Mouse (Mus musculus): ENCODE data around the gene Tas2r120. TPM values are rescaled to one million over a fixed set of nuclear protein-coding genes. Genes with fewer than 3 reads are reported as not detected.
"Not testable (repeated sequence)": the region's sequence is repeated elsewhere in the genome, so short reads cannot be mapped to it uniquely, and the experiment has no call there.

Gene Tas2r120
- total RNA-seq (2021): not detected
- long read RNA-seq, experiment 1: 0 reads
- long read RNA-seq, experiment 2: 0 reads

DNA sequence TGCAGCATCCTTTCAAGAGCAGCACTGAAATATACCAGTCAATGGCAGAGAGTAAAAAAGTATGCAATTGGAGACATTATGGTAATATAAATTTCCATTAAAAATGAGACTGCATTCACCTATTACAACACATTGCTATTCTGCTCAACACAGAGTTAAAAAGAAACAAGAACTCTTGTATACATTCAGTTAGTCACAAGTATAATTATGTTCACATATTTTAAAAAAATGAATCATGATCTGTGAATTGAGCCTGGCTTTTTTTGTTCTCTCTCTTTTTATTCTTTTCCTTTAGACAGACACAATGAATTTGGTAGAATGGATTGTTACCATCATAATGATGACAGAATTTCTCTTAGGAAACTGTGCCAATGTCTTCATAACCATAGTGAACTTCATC is at the start of gene Tas2r120:
Gene Tas2r120 (plus strand): TSS at position 301 of the 400 bp plus-strand sequence.
- DNase-seq: no peak

DNA sequence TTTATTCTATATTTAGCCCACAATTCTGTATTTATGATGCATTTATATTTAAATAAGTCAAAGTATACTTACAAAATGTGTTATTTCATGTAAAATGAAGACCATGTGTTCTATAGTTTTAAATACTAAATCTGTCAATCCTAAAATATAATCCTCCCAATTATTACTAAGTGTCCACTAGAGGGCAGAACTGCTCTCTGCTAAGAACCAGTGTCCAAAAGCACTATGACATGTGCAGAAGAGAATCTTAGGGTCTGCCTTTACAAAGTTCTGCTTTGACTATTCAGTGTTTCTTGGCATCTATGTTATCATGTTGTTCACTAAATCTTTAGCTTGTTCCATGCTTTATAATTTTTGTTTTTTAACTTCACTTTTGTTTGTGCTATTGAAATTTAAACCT is 7.4 kb upstream of the Tas2r120 start:
- no peak for DNase-seq

DNA sequence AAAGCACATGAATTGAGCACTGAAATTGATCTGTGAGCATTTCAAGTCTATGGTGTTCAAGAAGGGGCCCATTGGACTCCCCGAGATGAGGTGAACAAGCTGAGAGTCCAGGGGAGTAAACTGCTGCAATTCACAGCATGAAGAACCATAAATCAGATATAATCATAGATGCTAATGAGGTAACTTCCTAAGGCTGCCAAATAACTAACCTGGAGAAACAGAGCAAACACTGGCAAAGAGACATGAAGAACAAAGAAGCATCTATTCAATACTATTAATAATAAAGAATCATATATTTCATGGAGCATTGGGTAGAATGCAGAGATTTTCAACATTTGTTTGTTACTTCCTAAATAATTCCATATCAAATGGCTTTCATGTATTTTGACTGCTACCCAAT is 5.3 kb upstream of the Tas2r120 start, which contains the start of gene A630073D07Rik:
Gene A630073D07Rik (minus strand): TSS at position 101 of the 400 bp plus-strand sequence.
- DNase-seq: no peak

DNA sequence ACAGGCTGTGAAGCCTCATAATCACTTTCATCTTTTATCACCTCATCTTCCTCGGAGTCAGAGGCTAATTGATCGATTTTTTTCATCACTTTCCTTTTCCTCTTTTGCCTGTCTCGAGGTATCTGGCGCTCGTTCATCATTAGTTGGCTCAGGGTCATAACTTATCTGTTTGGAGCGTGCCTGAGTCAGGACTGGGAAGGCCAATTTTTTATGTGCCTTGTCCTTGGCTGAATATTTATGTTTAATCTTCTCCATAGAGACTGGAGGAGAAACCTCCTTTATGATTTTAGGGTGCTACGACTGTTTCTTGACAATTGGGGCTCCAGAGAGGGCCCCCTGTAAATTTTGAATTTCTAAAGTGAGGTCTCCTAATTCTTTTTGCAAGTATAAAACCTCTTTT is 34.8 kb downstream of the Tas2r120 start:
- DNase-seq: not testable (repeated sequence)

DNA sequence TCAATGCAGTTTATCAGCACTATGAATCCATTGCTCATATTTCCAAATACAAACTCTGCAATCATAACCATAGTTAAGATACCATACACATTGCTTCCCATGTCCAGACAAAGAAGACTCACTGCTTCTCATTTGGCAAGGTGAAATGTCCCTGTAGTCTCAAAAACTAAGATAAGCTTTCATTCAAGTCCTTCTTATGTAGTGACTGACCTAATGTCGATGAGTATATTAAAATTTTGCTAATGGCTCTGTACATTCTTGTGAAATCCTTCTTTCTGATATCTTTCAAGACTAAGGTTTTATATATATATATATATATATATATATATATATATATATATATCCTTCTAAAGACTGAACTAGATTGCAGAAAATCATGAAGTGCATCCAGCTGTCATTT is 44.2 kb downstream of the Tas2r120 start, which contains the start of gene Tas2r121:
Gene Tas2r121 (minus strand): TSS at position 101 of the 400 bp plus-strand sequence.
- no peak for DNase-seq

Other genes with a start within 250 kb of the Tas2r120 start
- gene Prh1, start 87.1 kb upstream of the Tas2r120 start, total RNA-seq (2021): not detected
- not detected for gene Prp2, start 61.0 kb upstream of the Tas2r120 start, total RNA-seq (2021)
- not detected for gene A630073D07Rik, start 5.4 kb upstream of the Tas2r120 start, total RNA-seq (2021)
- not detected for gene Tas2r121, start 44.1 kb downstream of the Tas2r120 start, total RNA-seq (2021)
- not detected for gene Tas2r122, start 55.0 kb downstream of the Tas2r120 start, total RNA-seq (2021)
- gene Tas2r115, start 81.1 kb downstream of the Tas2r120 start, total RNA-seq (2021): not detected
- gene Tas2r124, start 97.8 kb downstream of the Tas2r120 start, total RNA-seq (2021): not detected
- not detected for gene Tas2r102, start 105.2 kb downstream of the Tas2r120 start, total RNA-seq (2021)
- not detected for gene Tas2r136, start 121.2 kb downstream of the Tas2r120 start, total RNA-seq (2021)
- gene Tas2r117, start 145.9 kb downstream of the Tas2r120 start, total RNA-seq (2021): not detected
- gene Tas2r123, start 190.2 kb downstream of the Tas2r120 start, total RNA-seq (2021): not detected
- gene Tas2r116, start 198.5 kb downstream of the Tas2r120 start, total RNA-seq (2021): not detected
- not detected for gene Tas2r110, start 211.1 kb downstream of the Tas2r120 start, total RNA-seq (2021)
- not detected for gene Tas2r113, start 236.1 kb downstream of the Tas2r120 start, total RNA-seq (2021)

Measured in gastrocnemius, postnatal 10 days (tissue).